Mouse (Mus musculus) E14TG2a.4 (cell line): ENCODE data around the gene Nckap5.

ENCODE experiments used
- H3K27me3 ChIP-seq: 2 replicates; pipeline ENCODE4 v1.6.1; 2014; ENCODE audit warnings: low read length, control low read depth; ENCODE audit not compliant: insufficient read depth
- H3K36me3 ChIP-seq: 2 replicates; pipeline ENCODE4 v1.6.1; 2014; ENCODE audit warnings: low read length, control low read depth; ENCODE audit not compliant: insufficient read depth
- H3K4me1 ChIP-seq: replicated peaks from 2 replicates; pipeline ENCODE4 v1.6.1; 2014; ENCODE audit warnings: low read depth, low read length, control low read depth
- H3K4me3 ChIP-seq: replicated peaks from 2 replicates; pipeline ENCODE4 v1.5.1; 2014; ENCODE audit warnings: mild to moderate bottlenecking, low read length
- H3K9me3 ChIP-seq: 2 replicates; pipeline ENCODE4 v1.6.1; 2014; ENCODE audit warnings: low read length, control low read depth
- CTCF ChIP-seq: conservative IDR thresholded peaks from 2 replicates; pipeline ENCODE4 v1.5.1; 2014; ENCODE audit warnings: low read length
- NANOG ChIP-seq: IDR thresholded peaks from 2 replicates; pipeline ENCODE4 v1.6.1; 2014; ENCODE audit warnings: borderline replicate concordance, low read length, mixed read lengths
- POU5F1 ChIP-seq: IDR thresholded peaks from 2 replicates; pipeline ENCODE4 v1.6.1; 2014; ENCODE audit warnings: low read length, borderline replicate concordance

The Nckap5 gene

DNA sequence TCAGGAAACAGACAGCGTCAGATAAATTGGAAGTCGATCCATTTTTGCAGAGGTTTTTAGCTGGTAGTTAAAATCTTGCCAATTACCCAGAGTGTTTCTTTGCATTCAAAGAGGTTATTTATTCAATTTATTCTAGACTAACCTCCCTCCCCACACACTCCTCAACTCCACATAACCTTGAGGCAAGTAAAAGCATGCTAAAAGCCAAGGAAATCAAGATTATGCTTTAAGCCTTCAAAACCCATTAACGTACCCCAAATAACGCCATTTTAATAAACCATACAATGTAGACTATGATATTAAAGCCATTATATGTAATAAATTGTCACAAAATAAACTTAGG, 129.7 kb downstream of the Nckap5 start:
- H3K36me3 ChIP-seq = no peaks in the 10 kb centered on the region
- no peaks in the 10 kb centered on the region for H3K27me3 ChIP-seq
- no peak overlapping the region for H3K4me3 ChIP-seq
- TF ChIP-seq POU5F1 (no peak), CTCF (no peak), NANOG (no peak)
- H3K4me1 ChIP-seq = no peaks in the 10 kb centered on the region
- H3K9me3 ChIP-seq = no peaks in the 10 kb centered on the region

DNA sequence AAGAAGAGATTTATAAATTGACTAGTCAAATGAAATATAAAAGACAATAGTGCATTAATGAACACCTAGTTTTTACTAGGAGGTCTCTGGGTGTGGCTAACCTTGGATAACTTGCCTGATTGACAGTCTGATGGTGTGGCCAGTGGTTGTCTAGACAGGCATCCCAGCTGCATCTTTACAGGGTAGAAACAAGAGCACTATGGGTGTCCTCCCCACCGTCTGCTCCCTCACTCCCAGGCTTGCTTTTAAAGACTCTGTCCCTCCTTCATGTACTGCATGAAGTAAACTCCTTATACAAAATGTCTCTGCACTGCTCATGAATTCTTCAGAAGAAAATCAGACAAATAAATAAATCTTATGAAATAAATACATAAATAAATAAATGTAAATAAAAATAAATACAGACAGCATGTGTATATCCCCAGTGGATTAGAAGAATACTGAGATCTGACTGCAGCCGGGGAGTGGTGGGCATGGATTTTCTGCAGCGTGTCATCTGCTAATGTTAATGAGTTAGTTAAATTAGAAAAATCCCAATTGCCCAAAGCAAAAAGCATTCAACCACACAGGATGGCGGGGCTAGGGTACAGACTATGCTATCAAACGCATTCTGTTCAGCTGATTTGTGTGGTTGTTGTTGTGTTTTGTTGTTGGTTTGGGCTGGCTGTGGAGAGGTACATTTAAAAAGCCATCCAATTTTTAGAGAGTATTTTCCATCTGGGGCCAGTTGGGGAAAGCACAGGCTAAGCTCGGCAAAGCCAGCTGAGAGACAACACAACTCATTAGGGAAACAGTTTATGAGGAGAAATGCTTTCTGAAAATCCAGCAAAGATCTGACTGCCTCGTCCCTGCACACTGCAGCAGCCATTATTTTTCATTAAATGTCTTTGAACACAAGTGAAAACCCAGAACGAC, 130.3 kb downstream of the Nckap5 start:
- no peak for TF ChIP-seq NANOG
- no peak for TF ChIP-seq CTCF
- no peak for TF ChIP-seq POU5F1
- H3K27me3 ChIP-seq = no peaks in the 10 kb centered on the region
- no peaks in the 10 kb centered on the region for H3K36me3 ChIP-seq
- no peaks in the 10 kb centered on the region for H3K9me3 ChIP-seq
- H3K4me3 ChIP-seq = no peak overlapping the region
- no peaks in the 10 kb centered on the region for H3K4me1 ChIP-seq

DNA sequence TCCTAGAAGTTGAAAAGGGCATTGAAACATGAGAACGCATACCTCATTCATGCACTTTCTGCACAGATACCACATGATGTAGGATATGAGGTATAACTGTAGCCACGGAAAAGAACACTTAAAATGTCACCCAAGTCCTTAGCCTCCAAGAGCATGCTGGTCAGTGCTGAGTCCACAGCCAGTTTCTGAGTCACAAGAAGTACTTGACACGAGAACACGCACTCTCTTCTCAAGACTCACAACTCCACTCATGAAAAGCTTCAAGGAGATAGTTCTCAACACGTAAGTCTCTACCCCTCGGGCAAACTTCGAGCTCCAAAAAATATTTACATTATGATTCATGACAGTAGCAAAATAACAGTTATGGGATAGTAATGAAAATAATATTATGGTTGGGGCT, 137.0 kb downstream of the Nckap5 start:
- Histone ChIP-seq H3K9me3 (no peaks in the 10 kb centered on the region), H3K36me3 (no peaks in the 10 kb centered on the region), H3K4me1 (no peaks in the 10 kb centered on the region), H3K27me3 (no peaks in the 10 kb centered on the region), H3K4me3 (no peak overlapping the region)
- TF ChIP-seq NANOG (no peak), POU5F1 (no peak), CTCF (no peak)

DNA sequence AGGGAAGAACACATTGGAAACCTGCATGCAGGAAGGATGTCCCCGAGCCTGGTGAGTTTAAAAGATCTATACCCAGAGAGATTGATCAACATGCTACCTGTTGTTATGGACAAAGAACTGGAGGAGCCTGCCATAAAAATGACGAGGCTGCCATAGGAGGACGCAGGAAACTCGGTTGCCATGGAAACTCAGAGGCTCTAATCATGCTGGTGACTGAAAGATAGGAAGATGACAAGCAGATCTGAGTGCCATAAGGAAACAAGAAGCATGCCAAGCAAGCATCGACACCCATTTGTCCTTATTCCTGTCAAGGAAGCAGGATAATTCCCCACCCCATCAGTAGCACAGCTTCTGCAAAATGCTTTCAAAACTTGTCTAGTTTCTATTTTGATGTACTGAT, 142.0 kb downstream of the Nckap5 start:
- Histone ChIP-seq H3K27me3 (no peaks in the 10 kb centered on the region), H3K4me3 (no peak overlapping the region), H3K9me3 (no peaks in the 10 kb centered on the region), H3K4me1 (no peaks in the 10 kb centered on the region), H3K36me3 (no peaks in the 10 kb centered on the region)
- TF ChIP-seq POU5F1 (no peak), CTCF (no peak), NANOG (no peak)

DNA sequence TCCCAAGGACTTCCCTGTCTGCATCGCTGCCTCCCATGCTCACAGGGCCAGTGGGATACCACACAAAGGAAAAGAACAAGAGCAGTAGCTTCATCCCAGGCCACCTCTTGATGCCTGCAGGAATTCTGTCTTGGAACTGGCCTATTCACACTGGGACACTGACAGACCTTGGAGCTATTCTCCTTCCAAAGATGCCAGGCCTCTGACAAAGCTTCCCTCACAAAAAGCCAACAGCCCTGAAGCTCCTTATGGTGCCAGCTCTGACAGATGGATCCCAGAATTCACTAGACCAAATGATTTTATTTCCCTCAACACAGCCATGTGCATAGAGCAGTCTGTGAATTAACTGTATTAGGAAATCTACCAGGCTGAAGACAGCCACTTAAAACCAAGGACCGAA, 143.9 kb downstream of the Nckap5 start:
- no peaks in the 10 kb centered on the region for H3K4me1 ChIP-seq
- no peaks in the 10 kb centered on the region for H3K36me3 ChIP-seq
- no peaks in the 10 kb centered on the region for H3K9me3 ChIP-seq
- H3K4me3 ChIP-seq = no peak overlapping the region
- no peaks in the 10 kb centered on the region for H3K27me3 ChIP-seq
- TF ChIP-seq POU5F1 (no peak), NANOG (no peak), CTCF (no peak)

DNA sequence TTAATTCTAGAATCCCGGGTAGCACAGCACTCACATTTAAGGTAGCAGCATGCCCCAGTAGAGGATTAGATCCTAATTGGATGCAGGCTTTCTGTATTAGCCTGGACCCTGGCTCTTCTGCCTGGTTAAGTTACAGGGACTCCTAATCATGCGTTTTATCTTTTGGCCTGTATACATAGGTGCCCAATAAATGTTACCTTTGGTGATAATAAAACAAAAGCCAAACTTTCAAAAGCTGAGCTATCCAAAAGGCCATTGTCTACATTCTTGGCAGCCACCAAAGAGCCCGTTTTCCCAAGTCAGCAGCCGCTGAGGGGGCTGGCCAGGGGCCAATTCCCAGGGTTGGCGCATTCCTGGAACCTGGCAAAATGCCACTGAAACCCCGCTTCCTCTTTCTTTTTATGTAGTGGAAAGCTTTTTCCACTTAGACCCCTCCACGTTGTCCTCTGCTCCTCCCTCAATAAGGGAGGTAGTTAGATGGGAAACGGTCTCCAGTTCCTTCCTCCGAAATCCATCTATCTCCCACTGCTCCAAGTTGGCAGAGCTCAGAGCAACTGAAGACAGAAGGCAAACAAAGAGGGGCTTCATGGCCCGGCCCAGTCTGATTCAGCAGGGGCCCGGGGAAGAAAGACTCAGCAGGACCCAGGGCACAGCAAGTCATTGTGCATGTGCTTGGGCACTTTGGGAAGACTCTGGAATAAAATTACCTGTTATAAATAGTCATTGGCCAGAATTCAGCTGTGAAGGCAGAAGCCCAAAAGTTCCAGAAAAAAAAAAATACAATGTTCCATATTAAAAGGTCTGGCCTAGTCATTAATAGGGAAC, 146.8 kb downstream of the Nckap5 start:
- H3K9me3 ChIP-seq = no peaks in the 10 kb centered on the region
- no peaks in the 10 kb centered on the region for H3K36me3 ChIP-seq
- no peak overlapping the region for H3K4me3 ChIP-seq
- H3K4me1 ChIP-seq = no peaks in the 10 kb centered on the region
- no peaks in the 10 kb centered on the region for H3K27me3 ChIP-seq
- TF ChIP-seq POU5F1 (no peak), NANOG (no peak), CTCF (no peak)

DNA sequence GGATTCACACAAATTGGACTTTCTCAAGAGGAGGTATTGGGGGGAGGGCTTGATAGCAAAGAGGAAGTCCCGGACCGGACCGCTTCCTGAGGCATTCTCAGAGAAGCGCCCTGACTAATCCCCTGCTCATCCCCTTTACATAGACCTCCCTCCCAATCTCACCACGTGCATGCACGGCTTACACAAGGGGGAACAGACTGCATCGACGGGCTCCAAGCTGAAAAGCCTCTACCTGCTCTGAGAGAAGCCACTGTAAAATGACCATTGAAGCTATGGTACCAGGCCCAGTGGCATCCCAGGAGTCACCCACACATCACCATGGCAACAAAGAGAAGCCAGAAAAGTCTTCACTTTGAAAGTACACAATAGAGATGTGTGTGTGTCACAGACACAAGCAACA, 148.8 kb downstream of the Nckap5 start:
- Histone ChIP-seq H3K9me3 (no peaks in the 10 kb centered on the region), H3K4me3 (no peak overlapping the region), H3K36me3 (no peaks in the 10 kb centered on the region), H3K27me3 (no peaks in the 10 kb centered on the region), H3K4me1 (peaks cover under 1% of the 10 kb centered on the region; the same call in 1 of the 2 replicates)
- no peak for TF ChIP-seq NANOG
- TF ChIP-seq CTCF = no peak
- TF ChIP-seq POU5F1 = no peak

DNA sequence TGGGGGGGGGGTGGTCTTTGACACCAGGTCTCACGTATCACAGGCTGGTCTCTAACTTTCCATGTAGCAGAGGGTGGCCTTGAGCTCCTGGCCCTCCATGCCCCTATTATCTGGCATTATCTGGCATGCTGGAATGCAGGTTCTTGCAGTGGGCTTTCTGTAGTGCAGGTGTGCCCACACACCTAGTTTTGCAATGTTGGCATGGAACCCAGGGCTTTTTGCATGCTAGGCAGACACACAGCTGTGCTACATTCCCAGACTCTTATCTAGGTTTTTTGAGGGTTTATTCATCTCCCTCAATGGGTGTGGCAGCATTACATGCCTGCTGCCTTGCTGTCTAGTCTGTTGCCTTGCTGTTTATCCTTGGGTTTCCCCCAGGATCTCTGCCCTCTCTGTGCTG, 151.3 kb downstream of the Nckap5 start:
- no peak overlapping the region for H3K4me3 ChIP-seq
- no peaks in the 10 kb centered on the region for H3K27me3 ChIP-seq
- no peak for TF ChIP-seq NANOG
- no peak for TF ChIP-seq POU5F1
- no peak for TF ChIP-seq CTCF
- H3K4me1 ChIP-seq = peaks cover 10% of the 10 kb centered on the region
- no peaks in the 10 kb centered on the region for H3K36me3 ChIP-seq
- H3K9me3 ChIP-seq = no peaks in the 10 kb centered on the region

DNA sequence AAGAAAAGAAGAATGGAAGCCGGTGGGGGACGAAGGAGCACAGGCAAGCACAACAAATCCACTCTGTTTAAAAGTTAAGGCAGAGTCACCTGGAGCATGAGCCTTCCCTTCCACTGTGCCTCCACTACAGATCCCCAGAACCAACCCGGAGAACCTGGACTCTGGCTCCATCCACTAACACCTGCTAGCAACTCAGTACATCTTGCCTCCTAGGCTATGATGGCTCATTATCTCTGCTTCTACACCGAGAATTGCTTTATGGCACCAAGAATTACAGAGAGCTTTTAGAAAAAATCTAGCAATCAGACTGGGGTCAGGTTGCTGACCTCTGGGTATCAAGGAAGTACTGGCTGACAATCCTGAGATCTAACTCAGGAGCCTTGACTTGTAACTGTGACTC, 153.3 kb downstream of the Nckap5 start:
- TF ChIP-seq NANOG (no peak), POU5F1 (no peak), CTCF (no peak)
- Histone ChIP-seq H3K9me3 (0 out of 2 replicates have a peak, but pooled peaks cover under 1% of the 10 kb centered on the region), H3K4me1 (peaks cover 10% of the 10 kb centered on the region), H3K4me3 (no peak overlapping the region), H3K27me3 (no peaks in the 10 kb centered on the region), H3K36me3 (no peaks in the 10 kb centered on the region)
